Mouse (Mus musculus): ENCODE measurements around the gene Thg1l. TPM values are rescaled to one million over a fixed set of nuclear protein-coding genes. Genes with fewer than 3 reads are reported as not detected.

Gene Thg1l
- polyA plus RNA-seq, 1 experiment from 2014 or later = 13.5 TPM

DNA sequence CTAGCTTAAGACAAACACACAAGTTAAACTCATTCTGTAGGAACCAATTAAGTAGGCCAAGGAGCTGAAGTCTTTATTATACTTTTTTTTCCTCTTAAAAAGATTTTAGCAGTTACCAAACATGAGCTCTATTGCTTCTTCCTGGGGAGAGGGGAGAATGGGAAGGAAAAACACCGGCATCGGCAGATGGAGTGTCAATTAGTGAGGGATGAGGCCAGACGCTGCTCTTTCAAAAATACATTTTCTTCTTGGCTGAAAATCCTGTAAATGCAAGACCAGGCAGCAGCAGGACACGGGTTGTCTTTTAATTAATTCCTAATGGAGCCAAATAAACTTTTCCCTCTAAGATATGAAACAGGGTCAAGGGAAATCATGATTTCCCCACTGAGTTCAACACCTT is 8.5 kb downstream of the Thg1l start:
- DNase-seq (ENCODE audit: low spot score) = no peak
- H3K9me3 ChIP-seq = no peaks in the 10 kb centered on the region
- peaks cover 45% of the 10 kb centered on the region for H3K36me3 ChIP-seq
- no peak overlapping the region for H3K4me3 ChIP-seq
- no peak overlapping the region for H3K27ac ChIP-seq
- peaks cover 17% of the 10 kb centered on the region for H3K4me1 ChIP-seq (replicated peaks)
- WGBS = 88% methylated on average over 4 of the region's 4 CpGs
- H3K27me3 ChIP-seq (ENCODE audit: insufficient read depth, poor library complexity, severe bottlenecking) = no peaks in the 10 kb centered on the region

DNA sequence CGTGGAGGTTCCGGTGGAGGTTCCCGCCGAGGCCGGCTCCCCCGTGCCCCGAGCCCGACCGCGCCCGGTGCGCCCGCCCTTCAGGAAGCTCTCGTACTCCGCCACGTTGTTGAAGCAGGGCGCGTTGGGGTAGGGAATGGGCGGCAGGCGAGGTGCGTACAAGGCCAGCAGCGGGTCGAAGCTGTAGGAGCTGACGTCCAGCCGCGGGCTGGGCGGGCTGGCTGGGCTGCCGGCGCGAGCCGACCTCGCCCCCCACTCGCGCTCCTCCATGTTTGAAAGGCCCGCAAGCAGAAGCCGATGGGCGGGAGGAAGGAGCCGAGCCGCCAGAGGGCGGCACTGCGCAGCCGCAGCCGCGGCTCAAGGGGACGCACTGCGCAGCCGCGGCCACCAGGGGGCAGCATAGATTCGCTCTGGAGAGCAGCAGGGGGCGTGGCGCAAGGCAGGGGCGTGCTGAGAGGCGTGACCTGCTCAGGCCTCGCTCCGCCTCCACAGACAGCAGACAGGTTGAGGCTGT is 10.6 kb downstream of the Thg1l start, which contains the start of gene Lsm11:
TSS of gene Lsm11 (minus strand) at position 293 of the 514 bp plus-strand sequence.
- Histone ChIP-seq H3K36me3 (peaks cover 41% of the 10 kb centered on the region), H3K27me3 (ENCODE audit: insufficient read depth, poor library complexity, severe bottlenecking) (no peaks in the 10 kb centered on the region), H3K4me1 (replicated peaks) (peaks cover 17% of the 10 kb centered on the region), H3K27ac (peak within 1 kb of the TSS; percentile 93), H3K4me3 (peak within 1 kb of the TSS; percentile 94), H3K9me3 (no peaks in the 10 kb centered on the region)
- peak; percentile 97 for DNase-seq (ENCODE audit: low spot score)
- under 1% methylated on average over 55 of the region's 55 CpGs for WGBS

GRCm38 (mm10) chr11:45943891-45944642 is 11.2 kb downstream of the Thg1l start:
- H3K27me3 ChIP-seq (ENCODE audit: insufficient read depth, poor library complexity, severe bottlenecking) = no peaks in the 10 kb centered on the region
- H3K4me3 ChIP-seq = peak overlapping the region; percentile 94
- H3K4me1 ChIP-seq (replicated peaks) = peaks cover 17% of the 10 kb centered on the region
- H3K36me3 ChIP-seq = peaks cover 37% of the 10 kb centered on the region
- DNase-seq (ENCODE audit: low spot score) = peak; percentile 23
- under 1% methylated on average over 49 of the region's 49 CpGs for WGBS
- H3K27ac ChIP-seq = peak overlapping the region; percentile 93
- H3K9me3 ChIP-seq = no peaks in the 10 kb centered on the region

GRCm38 (mm10) chr11:45943108-45943705 is 12.1 kb downstream of the Thg1l start:
- WGBS = 80% methylated on average over 7 of the region's 7 CpGs
- H3K36me3 ChIP-seq = peaks cover 29% of the 10 kb centered on the region
- no peaks in the 10 kb centered on the region for H3K27me3 ChIP-seq (ENCODE audit: insufficient read depth, poor library complexity, severe bottlenecking)
- H3K27ac ChIP-seq = no peak overlapping the region
- peaks cover 17% of the 10 kb centered on the region for H3K4me1 ChIP-seq (replicated peaks)
- peak overlapping the region; percentile 94 for H3K4me3 ChIP-seq
- DNase-seq (ENCODE audit: low spot score) = no peak
- H3K9me3 ChIP-seq = no peaks in the 10 kb centered on the region

DNA sequence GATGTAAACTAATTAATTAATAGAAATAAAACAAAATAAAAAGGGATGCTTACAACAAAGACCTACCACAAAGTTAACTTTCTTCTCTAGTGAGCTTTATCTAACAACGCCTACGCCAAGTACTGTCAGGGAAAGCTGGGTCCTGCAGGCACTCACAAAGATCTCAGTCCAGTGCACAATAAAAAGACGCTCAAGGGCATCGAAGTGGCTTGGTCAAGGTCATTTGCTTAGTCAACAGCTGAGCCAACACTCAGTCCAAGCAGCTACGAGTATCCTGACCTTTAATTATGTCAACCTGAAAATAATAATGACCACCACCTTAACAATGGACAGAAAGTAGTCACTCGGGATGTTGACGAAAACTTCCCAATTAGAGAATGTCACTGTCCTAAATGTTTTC is 13.0 kb downstream of the Thg1l start:
- no peak for DNase-seq (ENCODE audit: low spot score)
- 92% methylated on average over 7 of the region's 7 CpGs for WGBS
- Histone ChIP-seq H3K27me3 (ENCODE audit: insufficient read depth, poor library complexity, severe bottlenecking) (no peaks in the 10 kb centered on the region), H3K27ac (no peak overlapping the region), H3K4me3 (no peak overlapping the region), H3K4me1 (replicated peaks) (peaks cover 17% of the 10 kb centered on the region), H3K9me3 (no peaks in the 10 kb centered on the region), H3K36me3 (peaks cover 29% of the 10 kb centered on the region)

- DNase-seq (ENCODE audit: low spot score) = no peak
- Histone ChIP-seq H3K27ac (no peak overlapping the region), H3K9me3 (no peaks in the 10 kb centered on the region), H3K36me3 (peaks cover 59% of the 10 kb centered on the region), H3K4me1 (replicated peaks) (peaks cover 11% of the 10 kb centered on the region), H3K27me3 (ENCODE audit: insufficient read depth, poor library complexity, severe bottlenecking) (no peaks in the 10 kb centered on the region), H3K4me3 (no peak overlapping the region)
- 94% methylated on average over 8 of the region's 8 CpGs for WGBS
Observed at GRCm38 (mm10) chr11:45938917-45939316, 16.4 kb downstream of the Thg1l start.

DNA sequence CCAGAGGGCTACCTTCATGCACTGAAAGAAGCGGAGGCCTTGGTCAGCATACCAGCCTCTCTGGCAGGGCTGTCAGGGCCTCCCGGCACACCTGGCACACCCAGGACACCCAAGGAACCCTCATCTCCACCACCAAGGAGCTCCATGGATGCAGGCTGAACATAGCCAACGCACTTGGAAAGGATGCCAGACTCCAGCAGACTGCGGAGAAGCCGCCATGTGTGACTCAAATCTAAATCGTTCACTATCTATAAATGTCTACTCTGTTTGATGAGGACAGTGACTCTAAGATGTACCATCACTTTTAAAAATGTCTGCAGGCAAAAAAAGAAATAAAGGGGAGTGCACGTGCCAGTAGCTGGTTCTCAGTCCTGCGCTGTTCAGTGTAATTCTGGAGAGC is 17.8 kb downstream of the Thg1l start:
- no peaks in the 10 kb centered on the region for H3K27me3 ChIP-seq (ENCODE audit: insufficient read depth, poor library complexity, severe bottlenecking)
- DNase-seq (ENCODE audit: low spot score) = no peak
- 95% methylated on average over 8 of the region's 8 CpGs for WGBS
- H3K4me1 ChIP-seq (replicated peaks) = no peaks in the 10 kb centered on the region
- H3K4me3 ChIP-seq = no peak overlapping the region
- no peaks in the 10 kb centered on the region for H3K9me3 ChIP-seq
- H3K36me3 ChIP-seq = peaks cover 74% of the 10 kb centered on the region
- no peak overlapping the region for H3K27ac ChIP-seq

DNA sequence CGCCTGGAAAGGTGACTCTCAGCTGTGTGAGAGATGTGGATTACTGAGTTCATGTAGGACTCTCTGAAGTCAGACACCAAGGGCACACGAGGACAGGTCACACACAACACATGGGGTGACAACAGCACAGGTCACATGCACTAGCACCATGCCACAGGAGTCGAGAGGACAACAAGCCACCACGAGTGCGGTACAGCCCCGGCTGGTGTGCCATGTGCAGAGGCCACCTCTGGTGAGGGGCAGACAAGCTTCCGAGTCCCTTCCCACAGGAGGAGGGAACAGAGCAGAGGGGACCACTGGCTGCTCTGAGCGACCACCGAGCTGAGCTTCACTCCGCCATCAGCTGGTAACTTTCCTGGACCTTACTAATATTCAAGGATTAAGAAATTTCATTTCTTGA is 22.5 kb downstream of the Thg1l start:
- Histone ChIP-seq H3K4me3 (no peak overlapping the region), H3K4me1 (replicated peaks) (no peaks in the 10 kb centered on the region), H3K27me3 (ENCODE audit: insufficient read depth, poor library complexity, severe bottlenecking) (no peaks in the 10 kb centered on the region), H3K27ac (no peak overlapping the region), H3K9me3 (no peaks in the 10 kb centered on the region), H3K36me3 (peaks cover 81% of the 10 kb centered on the region)
- DNase-seq (ENCODE audit: low spot score) = no peak
- 91% methylated on average over 10 of the region's 10 CpGs for WGBS

- peaks cover 11% of the 10 kb centered on the region for H3K4me1 ChIP-seq (replicated peaks)
- H3K36me3 ChIP-seq = peaks cover 50% of the 10 kb centered on the region
- no peaks in the 10 kb centered on the region for H3K27me3 ChIP-seq (ENCODE audit: insufficient read depth, poor library complexity, severe bottlenecking)
- no peak overlapping the region for H3K27ac ChIP-seq
- no peak overlapping the region for H3K4me3 ChIP-seq
- H3K9me3 ChIP-seq = no peaks in the 10 kb centered on the region
- DNase-seq (ENCODE audit: low spot score) = no peak
- WGBS = 87% methylated on average over 10 of the region's 10 CpGs
Observed at GRCm38 (mm10) chr11:45929541-45929940, 25.8 kb downstream of the Thg1l start.

GRCm38 (mm10) chr11:45927456-45927855 is 27.8 kb downstream of the Thg1l start:
- 71% methylated on average over 5 of the region's 5 CpGs for WGBS
- no peaks in the 10 kb centered on the region for H3K9me3 ChIP-seq
- peaks cover 29% of the 10 kb centered on the region for H3K36me3 ChIP-seq
- peaks cover 14% of the 10 kb centered on the region for H3K4me1 ChIP-seq (replicated peaks)
- no peaks in the 10 kb centered on the region for H3K27me3 ChIP-seq (ENCODE audit: insufficient read depth, poor library complexity, severe bottlenecking)
- 0 out of 2 replicates have a peak overlapping the region, but pooled peaks have one; percentile 79 for H3K27ac ChIP-seq
- DNase-seq (ENCODE audit: low spot score) = no peak
- H3K4me3 ChIP-seq = no peak overlapping the region

- Histone ChIP-seq H3K4me1 (replicated peaks) (peaks cover 22% of the 10 kb centered on the region), H3K4me3 (peak overlapping the region; percentile 48), H3K27ac (peak overlapping the region; percentile 79), H3K9me3 (no peaks in the 10 kb centered on the region), H3K27me3 (ENCODE audit: insufficient read depth, poor library complexity, severe bottlenecking) (no peaks in the 10 kb centered on the region), H3K36me3 (peaks cover 23% of the 10 kb centered on the region)
- peak; percentile 85 for DNase-seq (ENCODE audit: low spot score)
- under 1% methylated on average over 9 of the region's 9 CpGs for WGBS
Observed at GRCm38 (mm10) chr11:45926640-45927082, 28.6 kb downstream of the Thg1l start.

DNA sequence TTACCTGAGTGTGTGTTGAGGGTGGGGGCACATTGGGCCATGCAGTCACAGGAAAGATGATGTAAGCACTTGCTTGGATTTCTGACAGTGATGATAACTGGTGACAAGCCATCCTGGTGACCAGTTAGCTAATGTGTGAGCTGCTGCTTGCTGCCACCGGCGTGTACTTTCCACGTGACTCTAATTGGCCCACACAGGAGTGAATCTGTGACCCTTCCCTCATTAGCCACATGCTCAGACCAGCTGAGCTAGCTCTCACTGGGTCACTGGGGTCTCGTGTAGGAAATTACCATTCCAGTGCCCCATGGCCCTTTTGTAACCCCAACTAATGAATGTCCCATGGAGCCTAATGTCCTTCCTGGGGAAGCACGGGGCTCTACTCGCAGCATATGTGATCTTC is 29.9 kb downstream of the Thg1l start:
- Histone ChIP-seq H3K27ac (peak overlapping the region; percentile 79; the same call in 1 of the 2 replicates), H3K27me3 (ENCODE audit: insufficient read depth, poor library complexity, severe bottlenecking) (no peaks in the 10 kb centered on the region), H3K9me3 (no peaks in the 10 kb centered on the region), H3K36me3 (peaks cover 14% of the 10 kb centered on the region; the same call in 1 of the 2 replicates), H3K4me3 (no peak overlapping the region), H3K4me1 (replicated peaks) (peaks cover 32% of the 10 kb centered on the region)
- DNase-seq (ENCODE audit: low spot score) = peak; percentile 35
- WGBS = 58% methylated on average over 6 of the region's 6 CpGs

DNA sequence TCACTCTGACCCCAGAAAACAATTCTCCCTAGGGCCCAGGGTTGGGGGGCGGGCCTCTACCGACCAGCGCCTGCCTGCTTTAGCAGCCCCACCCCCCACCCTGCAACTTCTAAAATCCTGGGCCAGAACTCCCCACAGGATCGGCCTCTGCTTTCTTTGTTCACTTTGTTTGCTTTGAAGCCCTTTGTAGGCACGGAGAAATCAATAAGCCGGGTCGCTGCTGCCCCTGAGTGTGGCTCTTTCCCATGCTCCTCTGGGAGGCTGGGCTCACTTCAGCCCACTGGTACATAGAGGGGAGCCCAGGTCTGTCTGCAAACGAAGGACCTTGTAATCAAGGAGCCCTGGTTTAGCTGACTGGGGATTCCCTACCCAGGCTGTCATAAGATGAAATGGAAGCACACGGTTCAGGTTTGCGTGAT is 33.8 kb downstream of the Thg1l start:
- DNase-seq (ENCODE audit: low spot score) = peak; percentile 65
- 10% methylated on average over 10 of the region's 10 CpGs for WGBS
- Histone ChIP-seq H3K27ac (peak overlapping the region; percentile 88), H3K4me3 (peak overlapping the region; percentile 30), H3K27me3 (ENCODE audit: insufficient read depth, poor library complexity, severe bottlenecking) (no peaks in the 10 kb centered on the region), H3K9me3 (no peaks in the 10 kb centered on the region), H3K4me1 (replicated peaks) (peaks cover 34% of the 10 kb centered on the region), H3K36me3 (no peaks in the 10 kb centered on the region)
